Mouse (Mus musculus): ENCODE results near the gene Wdfy4. TPM values are rescaled to one million over a fixed set of nuclear protein-coding genes. Genes with fewer than 3 reads are reported as not detected.

Gene Wdfy4
- total RNA-seq, 2 experiments from 2014 or later: 2.1 to 2.6 TPM

DNA sequence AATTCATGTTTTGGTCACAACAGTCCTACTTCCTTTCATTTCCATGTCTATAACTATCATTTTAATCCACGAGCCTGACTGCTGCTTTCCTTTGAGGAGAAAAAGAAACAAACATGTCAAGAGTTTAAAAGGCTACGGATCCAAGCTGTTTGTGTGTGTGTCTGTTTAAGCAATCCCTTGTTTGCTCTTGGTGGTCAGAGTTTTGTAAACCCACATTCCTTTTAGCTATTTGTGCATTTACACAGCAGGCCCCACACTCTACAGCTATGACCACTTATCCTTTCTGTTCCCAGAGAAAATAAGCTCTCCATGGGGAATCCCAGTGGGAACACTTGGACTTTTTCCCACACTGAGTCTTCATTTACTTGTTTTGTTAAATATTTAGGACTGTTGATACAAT is 269.9 kb downstream of the Wdfy4 start:
- DNase-seq (ENCODE audit: low spot score in 2 of 2): no peak
- intact Hi-C loops (cut with DNase I): no loop called here

DNA sequence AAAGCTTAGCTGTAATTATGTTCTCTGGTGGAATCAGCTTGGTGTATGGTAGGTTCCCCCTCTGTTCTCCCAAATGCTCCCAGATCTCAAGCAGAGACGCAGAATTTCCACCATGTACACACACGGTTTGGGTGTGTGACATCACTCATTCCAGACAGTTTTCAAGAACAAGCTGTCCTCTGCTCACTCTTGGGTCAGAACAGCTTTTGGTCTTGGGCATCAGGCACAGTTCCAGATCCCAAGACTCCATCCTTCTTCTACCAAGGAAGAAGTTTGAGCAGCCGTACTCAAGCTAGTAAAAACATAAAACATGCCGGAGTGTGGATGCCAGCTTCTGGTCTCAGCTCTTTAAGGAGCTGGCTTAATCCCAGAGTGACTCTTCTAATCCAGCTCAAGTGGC is 274.1 kb downstream of the Wdfy4 start:
- intact Hi-C loops (cut with DNase I): no loop called here

More for the DNA sequence above, 274.1 kb downstream of the Wdfy4 start:
- no peak for DNase-seq (ENCODE audit: low spot score in 2 of 2)

Other genes with a start within 250 kb of the Wdfy4 start
- under 1 TPM; 0.37 to 0.43 TPM for gene Lrrc18, start 194.1 kb downstream of the Wdfy4 start, total RNA-seq (2021)
- gene Arhgap22, start 28.5 kb upstream of the Wdfy4 start, total RNA-seq (2021): 10 to 100 TPM; 10.8 to 12.4 TPM